Mouse (Mus musculus) heart, adult 2 months (tissue): ENCODE measurements around the gene Cirbp.

Source experiments
- CTCF ChIP-seq: fragments of 200-600 bp; IDR thresholded peaks from 2 replicates; pipeline ENCODE4 v1.8.1; 2022; ENCODE audit warnings: antibody characterized with exemption, mild to moderate bottlenecking, moderate library complexity
- EP300 ChIP-seq: fragments of 200-500 bp; IDR thresholded peaks from 2 replicates; pipeline ENCODE4 v1.6.1; 2011; ENCODE audit warnings: low read depth, low read length, control low read depth; ENCODE audit not compliant: insufficient read depth
- POLR2A ChIP-seq: fragments of 200-500 bp; IDR thresholded peaks from 2 replicates; pipeline ENCODE4 v1.6.1; 2011; ENCODE audit warnings: mild to moderate bottlenecking, low read depth, low read length, control low read depth; ENCODE audit not compliant: insufficient read depth

- no peak for TF ChIP-seq CTCF
- no peak for TF ChIP-seq EP300
- TF ChIP-seq POLR2A: no peak
Observed at GRCm38 (mm10) chr10:80208841-80209371, 43.1 kb downstream of the Cirbp start.
